Mouse (Mus musculus) limb, embryonic 15.5 days (tissue): ENCODE measurements around the gene Ninl. TPM values are rescaled to one million over a fixed set of nuclear protein-coding genes. Genes with fewer than 3 reads are reported as not detected.

Experiments
- ATAC-seq: fragments of 200-750 bp; cut with Nextera tagmentation; 2 replicates; pipeline ENCODE4 v1.8.0; 2017; ENCODE audit warnings: low read depth, moderate TSS enrichment; ENCODE audit not compliant: insufficient number of reproducible peaks, low FRiP score, low TSS enrichment
- H3K27ac ChIP-seq: fragments of 300-500 bp; sonication (generic); 2 replicates; pipeline ENCODE4 v1.5.1; 2015; ENCODE audit warnings: moderate library complexity, mild to moderate bottlenecking, inconsistent platforms
- H3K27me3 ChIP-seq: fragments of 300-500 bp; sonication (generic); 2 replicates; pipeline ENCODE4 v1.6.1; 2015; ENCODE audit warnings: inconsistent platforms
- H3K36me3 ChIP-seq: fragments of 300-500 bp; sonication (generic); 2 replicates; pipeline ENCODE4 v1.6.1; 2015; ENCODE audit warnings: inconsistent platforms
- H3K4me1 ChIP-seq: fragments of 300-500 bp; sonication (generic); 2 replicates; pipeline ENCODE4 v1.6.1; 2015; ENCODE audit warnings: inconsistent platforms
- H3K4me2 ChIP-seq: fragments of 300-500 bp; sonication (generic); 2 replicates; pipeline ENCODE4 v1.6.1; 2015; ENCODE audit warnings: mild to moderate bottlenecking, inconsistent platforms
- H3K4me3 ChIP-seq: fragments of 300-500 bp; sonication (generic); 2 replicates; pipeline ENCODE4 v1.5.1; 2015; ENCODE audit warnings: mild to moderate bottlenecking, inconsistent platforms
- H3K9ac ChIP-seq: fragments of 300-500 bp; sonication (generic); 2 replicates; pipeline ENCODE4 v1.6.1; 2015; ENCODE audit warnings: inconsistent platforms
- H3K9me3 ChIP-seq: fragments of 300-500 bp; sonication (generic); 2 replicates; pipeline ENCODE4 v1.6.1; 2016; ENCODE audit warnings: inconsistent platforms
- WGBS: fragments of 180-500 bp; shearing (Covaris S2); methylation state at CpG from one replicate; pipeline ENCODE4 v1.1.7; 2015; 5-methylcytosine and 5-hydroxymethylcytosine counted together
- polyA plus RNA-seq: library from polyadenylated mRNA; unstranded; fragments of >200 nt; fragmentation: Nextera tagmentation; extraction: Ambion mirVana; gene quantifications from 2 replicates; pipeline ENCODE4 v1.2.1, GENCODE M21; 2015

Gene Ninl
- polyA plus RNA-seq, 1 experiment from 2014 or later = 6.1 TPM

DNA sequence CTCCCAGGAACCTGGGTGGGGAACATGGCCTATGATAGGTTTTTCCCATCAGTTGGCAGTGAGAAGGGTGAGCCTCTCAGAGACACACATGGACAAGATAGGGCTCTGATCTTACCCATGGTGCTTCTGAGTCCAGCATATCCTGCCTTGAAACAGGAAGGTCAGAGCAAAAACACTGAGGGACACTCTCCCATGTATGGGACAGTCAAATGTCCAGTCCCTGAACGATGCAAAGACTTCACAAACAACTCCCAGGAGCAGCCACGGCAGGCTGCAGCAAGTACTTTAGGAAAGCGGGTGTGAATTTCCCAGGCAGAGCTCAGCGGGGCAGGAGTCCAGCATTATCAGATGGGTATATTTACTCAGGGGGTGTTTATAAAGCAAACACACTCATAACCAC is 43.9 kb downstream of the Ninl start:
- Histone ChIP-seq H3K4me2 (no peak overlapping the region), H3K9ac (no peak overlapping the region), H3K9me3 (no peaks in the 10 kb centered on the region), H3K4me3 (no peak overlapping the region), H3K27ac (no peak overlapping the region), H3K27me3 (no peaks in the 10 kb centered on the region), H3K4me1 (0 out of 2 replicates have a peak, but pooled peaks cover 5% of the 10 kb centered on the region), H3K36me3 (no peaks in the 10 kb centered on the region)
- 81% methylated on average over 4 of the region's 4 CpGs for WGBS
- ATAC-seq = no peak

DNA sequence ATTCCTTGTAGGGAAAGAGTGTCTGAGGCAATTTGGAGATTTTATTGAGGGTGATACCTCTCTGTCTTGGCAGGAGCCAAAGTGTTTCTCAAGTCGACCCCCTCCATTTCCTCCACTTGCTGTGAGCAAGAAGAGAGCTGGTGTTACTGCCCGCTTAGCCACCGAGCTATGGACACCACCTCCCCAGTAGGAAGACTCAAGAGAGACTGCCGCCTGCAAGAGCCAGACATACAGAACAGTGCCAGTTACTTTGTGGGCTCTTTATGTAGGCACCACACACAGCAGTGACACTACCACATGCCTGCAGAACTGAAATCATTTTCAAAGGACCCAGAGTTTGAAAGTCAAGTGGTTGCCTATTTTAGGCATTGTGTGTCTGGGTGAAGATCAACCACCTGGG is 48.1 kb downstream of the Ninl start:
- no peaks in the 10 kb centered on the region for H3K27me3 ChIP-seq
- H3K27ac ChIP-seq = no peak overlapping the region
- no peaks in the 10 kb centered on the region for H3K4me1 ChIP-seq
- ATAC-seq = no peak
- no peak overlapping the region for H3K9ac ChIP-seq
- H3K9me3 ChIP-seq = no peaks in the 10 kb centered on the region
- H3K4me3 ChIP-seq = no peak overlapping the region
- WGBS = 78% methylated on average over 4 of the region's 4 CpGs
- no peak overlapping the region for H3K4me2 ChIP-seq
- no peaks in the 10 kb centered on the region for H3K36me3 ChIP-seq

DNA sequence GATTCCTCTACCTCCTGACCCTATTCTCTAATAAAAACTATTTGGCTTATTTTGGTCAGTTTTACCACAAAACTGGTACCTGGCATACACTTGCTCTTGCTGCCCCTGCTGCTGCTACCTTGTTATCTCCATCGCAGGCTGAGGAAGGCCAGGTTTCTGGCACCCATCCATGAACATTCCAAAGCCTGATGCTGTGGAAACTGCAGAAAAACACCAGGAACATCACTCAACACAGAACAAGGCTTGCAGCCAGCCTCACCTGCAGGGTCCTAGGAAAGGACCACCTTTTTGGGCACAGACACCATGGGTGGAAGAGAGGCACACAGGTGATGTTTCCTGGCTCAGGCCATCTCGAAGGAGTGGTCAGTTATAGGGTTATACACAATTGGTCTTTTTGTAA is 48.7 kb downstream of the Ninl start:
- no peak overlapping the region for H3K4me2 ChIP-seq
- H3K4me3 ChIP-seq = no peak overlapping the region
- no peaks in the 10 kb centered on the region for H3K9me3 ChIP-seq
- H3K4me1 ChIP-seq = no peaks in the 10 kb centered on the region
- no peak overlapping the region for H3K27ac ChIP-seq
- no peaks in the 10 kb centered on the region for H3K36me3 ChIP-seq
- no peak for ATAC-seq
- H3K27me3 ChIP-seq = no peaks in the 10 kb centered on the region
- H3K9ac ChIP-seq = no peak overlapping the region
- 59% methylated on average over 2 of the region's 2 CpGs for WGBS

DNA sequence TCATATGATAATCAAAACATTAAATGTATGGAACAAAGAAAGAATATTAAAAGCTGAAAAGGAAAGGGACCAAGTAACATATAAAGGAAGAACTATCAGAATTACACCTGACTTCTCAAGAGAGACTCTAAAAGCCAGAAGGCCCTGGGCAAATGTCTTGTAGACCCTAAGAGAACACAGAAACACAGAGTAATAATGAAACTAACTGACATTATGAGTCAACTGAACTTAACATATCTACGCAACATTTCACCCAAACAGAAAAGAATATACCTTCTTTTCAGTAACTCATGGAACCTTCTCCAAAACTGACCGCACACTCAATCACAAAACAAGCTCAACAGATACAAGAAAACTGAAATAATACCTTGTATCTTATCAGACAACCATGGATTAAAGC is 53.8 kb downstream of the Ninl start:
- Histone ChIP-seq H3K9ac (no peak overlapping the region), H3K4me3 (no peak overlapping the region), H3K27me3 (no peaks in the 10 kb centered on the region), H3K4me2 (no peak overlapping the region), H3K4me1 (no peaks in the 10 kb centered on the region), H3K27ac (no peak overlapping the region), H3K9me3 (no peaks in the 10 kb centered on the region), H3K36me3 (no peaks in the 10 kb centered on the region)
- ATAC-seq = no peak
- 97% methylated on average over 2 of the region's 2 CpGs for WGBS

DNA sequence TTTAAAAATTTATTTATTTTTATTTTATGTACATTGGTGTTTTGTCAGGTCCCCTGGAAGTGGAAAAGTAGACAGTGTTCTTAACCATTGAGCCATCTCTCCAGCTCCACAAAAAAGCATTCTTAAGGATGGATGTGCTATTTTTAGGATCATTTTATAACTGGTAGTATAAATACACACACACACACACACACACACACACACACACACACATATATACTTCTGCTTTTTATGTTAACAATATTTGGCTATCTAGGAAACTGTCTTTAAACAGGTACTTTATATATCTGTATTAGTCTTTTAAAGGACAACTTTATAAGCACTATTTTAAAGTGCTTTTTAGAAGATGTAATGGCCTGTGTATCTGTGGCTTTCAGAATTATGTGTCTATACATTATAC is 57.1 kb downstream of the Ninl start:
- Histone ChIP-seq H3K4me1 (no peaks in the 10 kb centered on the region), H3K27ac (no peak overlapping the region), H3K9ac (no peak overlapping the region), H3K36me3 (no peaks in the 10 kb centered on the region), H3K4me2 (no peak overlapping the region), H3K4me3 (no peak overlapping the region), H3K27me3 (no peaks in the 10 kb centered on the region), H3K9me3 (no peaks in the 10 kb centered on the region)
- no peak for ATAC-seq

DNA sequence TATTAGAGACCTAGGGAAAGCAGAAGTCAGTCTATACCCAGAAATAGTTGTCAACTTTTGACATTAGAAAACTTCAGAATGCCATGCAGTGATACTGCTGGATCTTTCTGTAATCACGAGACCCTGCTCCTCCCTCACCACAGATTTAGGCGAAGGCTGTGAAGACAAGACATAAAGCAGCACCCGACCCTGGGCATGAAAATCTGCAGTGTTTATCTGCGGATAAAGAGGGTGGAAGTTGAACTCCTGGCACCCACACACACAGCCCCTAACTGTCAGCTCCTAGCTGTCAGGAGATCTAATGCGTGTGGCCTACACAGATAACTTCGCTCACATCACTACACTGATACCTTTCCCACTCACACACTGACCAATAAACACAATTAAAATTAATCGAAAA is 57.7 kb downstream of the Ninl start:
- 86% methylated on average over 7 of the region's 7 CpGs for WGBS
- Histone ChIP-seq H3K36me3 (no peaks in the 10 kb centered on the region), H3K27ac (no peak overlapping the region), H3K4me1 (no peaks in the 10 kb centered on the region), H3K9ac (no peak overlapping the region), H3K9me3 (no peaks in the 10 kb centered on the region), H3K4me2 (no peak overlapping the region), H3K27me3 (no peaks in the 10 kb centered on the region), H3K4me3 (no peak overlapping the region)
- ATAC-seq = no peak

DNA sequence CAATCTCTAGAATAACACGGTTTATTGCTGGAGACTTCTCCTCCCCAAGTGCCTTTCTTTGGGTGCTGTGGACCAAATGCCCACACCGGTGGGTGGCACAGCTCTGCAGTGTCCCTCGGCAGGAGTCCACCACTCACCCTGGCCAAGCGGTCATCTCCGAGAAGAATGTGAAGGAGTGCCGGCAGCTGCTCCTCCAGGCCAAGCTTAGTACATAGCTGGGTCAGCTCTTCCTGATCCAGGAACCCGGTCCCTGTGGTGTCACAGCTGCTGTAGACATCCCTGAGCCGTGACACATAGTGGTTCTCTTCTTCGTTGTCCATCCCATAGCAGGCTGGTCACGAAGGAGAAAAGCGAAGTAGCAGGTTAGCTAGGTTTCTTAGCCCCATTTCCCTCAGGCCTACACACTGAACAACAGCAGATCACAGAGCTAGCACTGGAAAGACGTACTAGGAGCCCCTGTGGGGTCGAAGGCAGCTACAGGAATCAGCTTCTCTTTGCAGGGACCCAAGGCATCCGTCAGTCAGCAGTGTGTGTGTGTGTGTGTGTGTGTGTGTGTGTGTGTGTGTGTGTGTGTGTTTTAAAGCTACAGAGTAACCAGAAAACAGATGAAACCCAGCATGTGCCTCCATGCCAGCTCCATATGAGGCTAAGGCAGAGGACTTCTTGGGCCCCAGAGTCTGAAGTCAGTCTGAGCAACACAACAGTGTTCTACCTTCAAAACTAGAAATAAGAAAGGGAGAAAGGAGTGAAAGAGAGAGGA is 59.1 kb downstream of the Ninl start:
- no peak overlapping the region for H3K4me2 ChIP-seq

DNA sequence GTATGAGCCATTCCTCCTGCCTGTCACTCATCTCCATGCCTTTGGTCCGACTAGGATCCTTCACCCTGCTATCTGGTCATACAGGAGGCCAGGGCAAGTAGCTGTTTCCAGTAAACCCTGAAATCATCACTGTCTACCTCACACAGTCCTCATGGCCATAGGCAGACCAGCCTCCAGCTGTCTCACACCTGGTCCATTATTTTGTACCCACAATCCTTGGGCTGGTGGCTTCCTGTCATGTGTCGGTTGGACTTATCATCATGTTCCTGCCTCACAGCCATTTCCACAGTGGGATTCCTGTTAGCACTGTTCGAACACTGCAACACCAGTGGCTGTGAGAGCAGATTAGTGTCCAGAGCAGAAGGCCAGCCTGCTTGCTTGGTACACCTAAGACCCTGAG is 60.4 kb downstream of the Ninl start:
- H3K27me3 ChIP-seq = no peaks in the 10 kb centered on the region

More for the DNA sequence above, 59.1 kb downstream of the Ninl start:
- no peaks in the 10 kb centered on the region for H3K36me3 ChIP-seq
- no peaks in the 10 kb centered on the region for H3K27me3 ChIP-seq
- WGBS = 87% methylated on average over 14 of the region's 14 CpGs
- no peaks in the 10 kb centered on the region for H3K9me3 ChIP-seq
- ATAC-seq = no peak
- no peaks in the 10 kb centered on the region for H3K4me1 ChIP-seq
- no peak overlapping the region for H3K27ac ChIP-seq
- H3K9ac ChIP-seq = no peak overlapping the region
- no peak overlapping the region for H3K4me3 ChIP-seq

DNA sequence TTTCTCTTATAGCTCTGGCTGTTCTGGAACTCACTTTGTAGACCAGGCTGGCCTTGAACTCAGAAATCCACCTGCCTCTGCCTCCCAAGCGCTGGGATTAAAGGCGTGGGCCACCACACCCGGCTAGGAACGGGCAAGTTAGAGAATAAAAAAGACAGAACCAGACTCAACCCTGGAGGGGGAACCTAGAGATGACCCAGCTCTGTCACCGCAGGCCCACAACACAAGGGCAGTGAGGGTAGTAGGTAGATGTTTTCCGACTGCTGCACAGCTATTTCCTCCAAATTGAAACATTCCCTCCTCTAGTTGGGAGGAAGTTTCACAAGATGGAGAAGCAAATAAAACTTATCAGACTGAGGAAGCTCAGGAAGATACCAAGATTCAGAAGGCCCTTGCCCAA is 61.5 kb downstream of the Ninl start:
- Histone ChIP-seq H3K4me2 (no peak overlapping the region), H3K4me3 (no peak overlapping the region), H3K36me3 (peaks cover 8% of the 10 kb centered on the region), H3K27me3 (no peaks in the 10 kb centered on the region), H3K9me3 (no peaks in the 10 kb centered on the region), H3K4me1 (no peaks in the 10 kb centered on the region), H3K9ac (no peak overlapping the region), H3K27ac (no peak overlapping the region)
- no peak for ATAC-seq
- WGBS = 87% methylated on average over 6 of the region's 6 CpGs

More for the DNA sequence above, 60.4 kb downstream of the Ninl start:
- H3K9ac ChIP-seq = no peak overlapping the region
- 0 out of 2 replicates have a peak, but pooled peaks cover under 1% of the 10 kb centered on the region for H3K36me3 ChIP-seq
- H3K27ac ChIP-seq = no peak overlapping the region
- H3K4me1 ChIP-seq = no peaks in the 10 kb centered on the region
- H3K4me3 ChIP-seq = no peak overlapping the region
- 83% methylated on average over 3 of the region's 3 CpGs for WGBS
- H3K4me2 ChIP-seq = no peak overlapping the region
- no peaks in the 10 kb centered on the region for H3K9me3 ChIP-seq
- ATAC-seq = no peak

DNA sequence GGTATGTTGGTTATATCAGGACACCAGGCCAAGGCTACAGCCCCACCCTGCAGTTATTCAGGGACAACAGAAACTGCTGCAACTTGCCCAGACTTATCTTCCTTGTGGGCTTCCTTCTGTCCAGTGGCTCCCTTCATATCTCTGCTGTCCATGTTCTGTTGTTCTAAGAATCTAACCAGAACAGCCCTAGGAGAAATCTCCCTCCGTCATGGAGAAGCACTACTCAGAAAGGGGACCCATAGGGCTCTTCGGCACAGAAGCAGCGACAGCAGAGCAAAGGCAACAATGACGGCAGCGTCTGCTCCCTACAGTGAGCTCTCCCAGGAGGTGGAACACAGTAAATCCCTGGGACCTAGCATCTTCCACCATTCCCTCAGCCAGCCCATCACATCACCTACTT is 62.3 kb downstream of the Ninl start:
- 96% methylated on average over 5 of the region's 5 CpGs for WGBS
- H3K27ac ChIP-seq = no peak overlapping the region
- no peak overlapping the region for H3K9ac ChIP-seq
- no peaks in the 10 kb centered on the region for H3K4me1 ChIP-seq
- peaks cover 11% of the 10 kb centered on the region for H3K36me3 ChIP-seq
- no peak overlapping the region for H3K4me2 ChIP-seq
- no peaks in the 10 kb centered on the region for H3K9me3 ChIP-seq
- H3K27me3 ChIP-seq = no peaks in the 10 kb centered on the region
- no peak for ATAC-seq
- no peak overlapping the region for H3K4me3 ChIP-seq

DNA sequence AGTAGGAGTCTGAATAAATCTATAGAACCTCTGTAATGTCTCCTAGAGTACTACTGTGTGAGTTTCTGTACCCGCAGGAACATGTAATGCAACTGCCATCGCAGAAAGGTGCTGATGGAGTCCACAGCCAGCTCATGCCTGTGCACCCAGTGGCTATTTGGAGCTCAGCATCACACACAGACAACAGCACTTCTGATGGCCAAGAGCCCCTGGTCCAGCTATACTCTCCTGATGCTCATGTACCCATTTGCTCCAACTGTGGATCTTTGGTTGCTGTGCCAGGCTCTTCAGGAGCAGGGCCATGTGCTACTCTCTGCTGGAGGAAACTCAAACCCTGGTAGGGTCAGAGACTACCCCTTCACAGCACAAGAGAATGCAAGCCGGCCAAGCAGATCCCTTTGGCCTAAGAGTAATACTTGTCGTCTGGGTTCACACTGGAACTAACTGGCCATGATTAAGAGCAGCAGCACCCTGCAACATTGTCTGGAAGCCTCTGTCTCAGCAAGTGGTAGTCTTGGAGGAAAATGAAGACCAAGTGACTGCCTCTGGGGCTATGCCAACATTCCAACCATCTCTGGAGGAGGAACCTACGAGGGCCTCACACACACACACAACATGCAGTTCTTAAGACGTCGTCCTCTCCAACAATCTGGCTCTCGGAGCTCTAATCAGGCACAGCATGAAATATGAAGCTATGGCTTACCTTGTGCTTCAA is 65.6 kb downstream of the Ninl start:
- Histone ChIP-seq H3K27ac (no peak overlapping the region), H3K36me3 (peaks cover 18% of the 10 kb centered on the region), H3K4me1 (no peaks in the 10 kb centered on the region), H3K27me3 (no peaks in the 10 kb centered on the region), H3K4me2 (no peak overlapping the region), H3K9ac (no peak overlapping the region), H3K9me3 (no peaks in the 10 kb centered on the region), H3K4me3 (no peak overlapping the region)
- no peak for ATAC-seq
- WGBS = 83% methylated on average over 8 of the region's 8 CpGs

DNA sequence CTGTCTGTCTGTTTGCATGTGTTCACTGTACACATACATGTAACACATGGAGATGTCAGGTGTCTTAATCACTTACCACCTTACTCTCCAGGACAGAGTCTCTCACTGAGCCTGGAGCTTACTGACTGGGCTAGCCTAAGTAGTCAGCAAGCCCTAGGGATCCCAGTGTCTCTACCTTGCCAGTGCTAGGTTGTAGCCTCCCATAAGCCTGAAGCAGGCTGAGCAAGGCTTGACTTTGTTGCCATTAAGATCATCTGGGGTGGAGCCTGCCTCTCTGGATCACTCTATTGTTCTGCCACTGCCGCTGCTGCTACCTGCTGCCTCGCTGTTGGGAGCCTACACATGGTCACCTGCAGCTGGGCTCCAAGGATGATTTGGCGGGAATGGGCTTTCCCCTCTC is 66.5 kb downstream of the Ninl start:
- no peak overlapping the region for H3K27ac ChIP-seq
- H3K9me3 ChIP-seq = no peaks in the 10 kb centered on the region
- H3K4me2 ChIP-seq = no peak overlapping the region
- no peaks in the 10 kb centered on the region for H3K4me1 ChIP-seq
- ATAC-seq = no peak
- H3K4me3 ChIP-seq = no peak overlapping the region
- WGBS = 96% methylated on average over 3 of the region's 3 CpGs
- H3K27me3 ChIP-seq = no peaks in the 10 kb centered on the region
- H3K9ac ChIP-seq = no peak overlapping the region
- peaks cover 24% of the 10 kb centered on the region for H3K36me3 ChIP-seq
